Mouse (Mus musculus) embryo, embryonic 11.5 days (tissue): ENCODE measurements around the gene Hspa4l.

Source experiments
- DNase-seq: peaks from one replicate; pipeline ENCODE4 v3.0.0-alpha.2; 2012; ENCODE audit warnings: low read depth, low spot score

Hspa4l gene

GRCm38 (mm10) chr3:40744024-40744835 lies at the start of gene Hspa4l:
Hspa4l (plus strand) TSS chr3:40744495.
- peak; percentile 5 for DNase-seq

GRCm38 (mm10) chr3:40695162-40695561 lies 49.1 kb upstream of the Hspa4l start:
- DNase-seq: no peak

GRCm38 (mm10) chr3:40698834-40699233 lies 45.5 kb upstream of the Hspa4l start:
- no peak for DNase-seq

GRCm38 (mm10) chr3:40704816-40705430 lies 39.4 kb upstream of the Hspa4l start:
- no peak for DNase-seq

GRCm38 (mm10) chr3:40708655-40709054 lies 35.6 kb upstream of the Hspa4l start, which contains the start of gene Slc25a31:
Slc25a31 (plus strand) TSS chr3:40708855.
- DNase-seq: no peak

GRCm38 (mm10) chr3:40716056-40716455 lies 28.2 kb upstream of the Hspa4l start:
- no peak for DNase-seq

- DNase-seq: no peak
These were observed 25.3 kb upstream of the Hspa4l start for GRCm38 (mm10) chr3:40719022-40719421.

- DNase-seq: no peak
These were observed 5.8 kb upstream of the Hspa4l start for GRCm38 (mm10) chr3:40738381-40738912.

- peak; percentile 74 for DNase-seq
These were observed 753 bp downstream of the Hspa4l start for GRCm38 (mm10) chr3:40744836-40745660.

- no peak for DNase-seq
These were observed 1.6 kb downstream of the Hspa4l start for GRCm38 (mm10) chr3:40745661-40746547.

GRCm38 (mm10) chr3:40760746-40761145 lies 16.5 kb downstream of the Hspa4l start:
- DNase-seq: no peak

- DNase-seq: no peak
These were observed 17.0 kb downstream of the Hspa4l start for GRCm38 (mm10) chr3:40761312-40761711.

GRCm38 (mm10) chr3:40793783-40794182 lies 49.5 kb downstream of the Hspa4l start:
- DNase-seq: no peak

GRCm38 (mm10) chr3:40798054-40798453 lies 53.8 kb downstream of the Hspa4l start:
- DNase-seq: no peak

GRCm38 (mm10) chr3:40798500-40798899 lies 54.2 kb downstream of the Hspa4l start:
- DNase-seq: peak; percentile 32

GRCm38 (mm10) chr3:40799530-40800372 lies 55.5 kb downstream of the Hspa4l start, which contains the start of gene Plk4:
Plk4 (plus strand) TSS chr3:40800019.
- DNase-seq: peak; percentile 97

GRCm38 (mm10) chr3:40800373-40800823 lies 56.1 kb downstream of the Hspa4l start:
- no peak for DNase-seq

- no peak for DNase-seq
These were observed 62.6 kb downstream of the Hspa4l start for GRCm38 (mm10) chr3:40806871-40807270.

- no peak for DNase-seq
These were observed 64.4 kb downstream of the Hspa4l start for GRCm38 (mm10) chr3:40808686-40809085.

- DNase-seq: no peak
These were observed 65.6 kb downstream of the Hspa4l start for GRCm38 (mm10) chr3:40809894-40810293.
